Mouse (Mus musculus): ENCODE measurements around the gene 4930402H24Rik.
A peak's percentile ranks its signal among the peaks of the same experiment; 100 is the strongest.

DNA sequence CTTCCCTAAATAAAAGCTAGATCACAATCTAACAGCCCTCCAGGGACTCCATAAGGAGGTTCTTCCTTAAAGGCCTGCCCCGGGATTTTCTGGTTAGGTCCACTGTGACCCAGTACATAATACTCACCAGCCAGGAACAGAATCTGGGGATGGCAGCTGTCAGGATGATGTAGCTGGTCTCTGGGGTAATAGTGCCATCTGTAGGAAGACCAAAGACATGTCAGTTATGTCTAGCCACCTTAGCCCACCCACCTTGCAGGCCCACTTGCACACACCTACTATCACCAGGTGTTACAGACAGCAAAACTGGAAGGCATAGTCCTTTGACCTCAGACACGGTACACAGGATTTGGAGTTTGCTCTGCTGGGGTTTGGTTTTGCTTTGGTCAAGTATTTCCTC is 138.7 kb downstream of the 4930402H24Rik start:
- peak; percentile 24 for TF ChIP-seq CTCF (IDR thresholded peaks at IDR 0.05)
- no peak for TF ChIP-seq EP300 (IDR thresholded peaks at IDR 0.05)

Data from lung, postnatal 0 days (tissue).